Mouse (Mus musculus) right cerebral cortex, adult 2 months (tissue): Measurements from ENCODE around the gene Nkiras2.
"Not testable (repeated sequence)": the region's sequence is repeated elsewhere in the genome, so short reads cannot be mapped to it uniquely, and the experiment has no call there.

Experiments used
- DNase-seq, 2 experiments: peaks; one replicate each; pipeline ENCODE4 v3.0.0; 2021 to 2022; ENCODE audit warnings: low spot score in 2 of 2

Nkiras2 gene

DNA sequence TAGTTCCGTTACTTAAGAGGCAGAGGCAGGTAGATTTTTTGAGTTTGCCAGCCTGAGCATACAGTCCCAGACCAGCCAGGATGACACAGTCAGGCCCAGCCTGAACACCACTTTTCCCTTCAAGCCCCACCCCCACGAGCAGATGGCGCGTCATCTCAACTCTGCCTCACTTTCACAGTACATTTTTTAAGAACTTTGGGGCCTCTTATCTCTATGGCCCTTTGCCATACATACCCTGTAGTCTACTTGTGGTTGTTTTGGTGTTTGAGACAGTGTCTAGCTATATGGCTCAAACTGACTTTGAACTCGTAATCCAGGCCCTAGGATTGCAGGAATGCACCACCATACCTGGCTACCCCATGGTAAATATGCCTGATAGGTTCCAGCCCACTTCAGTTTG is 9.0 kb downstream of the Nkiras2 start:
- no peak for DNase-seq

GRCm38 (mm10) chr11:100628862-100629352 is 9.9 kb downstream of the Nkiras2 start:
- DNase-seq = no peak

GRCm38 (mm10) chr11:100634530-100634929 is 15.5 kb downstream of the Nkiras2 start:
- DNase-seq = no peak

DNA sequence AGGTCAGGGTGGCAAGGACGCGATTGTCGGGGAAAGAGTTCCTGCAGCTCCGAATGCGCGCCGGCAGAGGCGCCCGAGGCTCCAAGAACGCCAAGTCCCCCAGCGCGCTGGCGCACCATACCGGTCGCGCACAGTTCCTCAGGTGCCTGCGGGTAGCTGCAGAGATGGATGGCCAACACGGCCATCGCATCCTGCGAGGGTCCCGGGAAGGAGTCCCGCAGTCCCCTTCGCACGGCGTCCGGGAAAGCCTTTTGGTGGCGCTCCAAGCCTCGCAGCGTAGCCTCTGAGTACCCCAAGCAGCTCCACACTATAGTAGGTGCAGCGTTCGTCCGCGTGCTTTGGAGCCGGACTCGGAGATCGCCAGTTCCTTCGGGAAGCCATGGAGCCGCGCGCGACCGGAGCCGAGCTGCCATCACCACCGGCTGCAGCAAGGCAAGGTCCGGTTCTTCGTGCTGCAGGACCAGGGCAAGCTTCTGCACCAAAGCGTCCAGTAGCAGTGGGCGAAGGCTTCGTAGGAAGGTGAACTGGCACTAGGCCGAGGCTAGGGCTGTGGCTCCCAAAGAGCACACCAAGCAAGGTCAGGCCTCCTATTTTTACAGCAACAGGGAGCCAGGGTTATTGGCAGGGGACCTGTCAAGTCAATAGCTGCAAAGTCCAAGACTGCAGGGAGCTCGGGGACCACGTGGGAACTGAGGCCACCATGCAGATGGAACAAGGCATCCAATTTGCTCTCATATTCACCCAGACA is 21.3 kb downstream of the Nkiras2 start:
- peak; percentile 67 to 70 for DNase-seq

DNA sequence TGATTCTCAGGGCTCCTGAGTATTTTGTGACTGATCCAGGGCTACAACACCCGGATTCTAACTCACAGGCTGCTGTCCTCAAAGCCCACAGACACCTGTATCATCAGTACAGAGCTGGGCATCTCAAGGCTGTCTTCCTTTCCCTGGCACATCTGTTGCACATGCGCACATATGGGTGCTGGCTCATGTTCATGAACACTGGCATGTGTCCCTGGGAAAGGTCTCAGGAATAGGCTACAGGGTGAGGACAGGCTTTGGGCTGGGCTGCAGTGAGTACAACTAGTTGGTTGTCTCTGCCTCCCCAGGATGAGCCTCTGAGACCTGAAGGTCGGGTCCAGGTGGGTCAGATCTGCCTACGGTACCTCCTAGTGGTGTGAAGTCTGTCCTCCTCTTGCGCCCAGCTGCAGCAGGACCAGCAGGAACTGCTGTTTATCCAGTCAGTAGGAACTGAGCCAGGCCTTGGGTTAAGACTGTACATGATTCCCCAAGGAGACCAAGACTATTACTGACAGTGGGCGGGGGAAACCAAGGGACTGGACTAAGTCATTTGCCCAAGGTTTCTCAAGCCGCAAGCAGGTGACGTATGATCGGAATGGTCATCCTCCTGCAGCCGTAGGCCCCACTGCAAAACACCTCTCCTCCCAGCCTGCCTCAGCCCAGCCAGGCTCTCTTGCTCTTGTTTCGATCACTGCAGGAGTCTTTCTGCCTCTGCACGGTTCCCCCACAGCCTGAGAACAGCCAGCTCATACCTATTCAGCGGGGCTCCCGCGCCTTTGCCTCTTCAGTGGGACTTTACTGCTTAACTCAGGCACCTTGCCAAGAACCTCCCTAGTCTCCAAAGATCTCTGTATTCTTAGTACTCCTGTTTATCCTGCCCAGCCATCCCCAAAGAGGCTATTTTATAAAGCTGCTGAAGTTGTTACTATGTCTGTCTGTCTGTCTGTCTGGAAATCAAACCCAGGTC is 24.9 kb downstream of the Nkiras2 start:
- peak; percentile 59 to 62 for DNase-seq

DNA sequence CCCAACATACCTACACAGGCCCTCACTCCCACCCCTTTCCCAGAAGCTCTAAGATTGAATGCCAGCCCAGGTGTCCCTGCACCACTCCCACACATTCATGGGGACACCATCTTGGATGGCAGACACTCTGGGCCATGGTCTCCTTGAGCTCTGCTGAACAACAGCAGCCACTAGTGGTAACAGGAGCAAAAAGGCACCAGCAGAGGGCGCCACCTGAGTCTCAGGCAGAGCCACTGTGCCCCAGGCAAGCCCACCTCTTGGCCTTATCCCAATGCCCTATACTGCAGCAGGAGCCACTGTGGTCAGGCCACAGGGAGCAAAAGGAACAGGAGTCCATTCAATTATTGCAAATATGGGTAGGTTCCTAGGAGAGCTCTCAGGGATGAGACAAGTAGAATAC is 27.2 kb downstream of the Nkiras2 start:
- DNase-seq = no peak

DNA sequence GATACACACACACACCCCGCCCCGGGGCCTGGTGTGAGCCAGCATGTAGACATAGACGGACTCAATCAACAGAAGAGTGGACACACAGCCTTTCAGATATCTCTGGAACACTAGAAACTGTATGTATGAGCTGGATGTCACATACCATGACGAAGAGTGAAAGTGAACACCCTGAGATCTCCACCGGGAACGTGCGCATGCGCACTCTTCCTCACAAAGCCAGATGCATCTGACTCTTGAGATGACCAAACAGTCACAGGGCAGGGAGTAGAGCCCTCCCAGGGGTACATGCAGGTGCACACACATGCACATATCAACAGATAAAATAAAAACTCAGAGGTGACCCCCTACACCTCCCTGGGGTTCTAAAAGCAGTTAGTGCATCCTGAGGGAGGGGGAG is 29.4 kb downstream of the Nkiras2 start:
- no peak for DNase-seq

GRCm38 (mm10) chr11:100651205-100651604 is 32.2 kb downstream of the Nkiras2 start:
- no peak for DNase-seq

DNA sequence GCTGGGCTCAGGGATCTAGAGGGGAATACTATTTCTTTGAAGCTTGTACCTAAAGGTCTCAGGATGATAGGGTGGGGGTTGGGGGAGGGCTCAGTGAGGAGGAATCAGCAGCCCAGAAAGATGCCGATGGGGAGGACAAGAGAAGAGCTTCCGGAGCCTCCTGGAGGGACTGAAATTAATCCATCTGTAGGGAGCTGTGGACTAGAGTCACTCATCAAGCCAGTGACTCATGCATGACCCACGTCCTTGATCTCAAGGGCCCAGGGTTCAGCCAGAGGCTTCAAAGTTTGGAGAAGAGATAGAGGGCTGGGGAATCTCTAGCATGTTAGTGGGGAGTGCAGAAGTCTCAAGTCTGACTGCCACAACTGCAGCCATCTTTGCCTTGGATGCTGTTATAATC is 32.7 kb downstream of the Nkiras2 start:
- DNase-seq = no peak

GRCm38 (mm10) chr11:100655589-100655988 is 36.5 kb downstream of the Nkiras2 start:
- DNase-seq = not testable (repeated sequence)

DNA sequence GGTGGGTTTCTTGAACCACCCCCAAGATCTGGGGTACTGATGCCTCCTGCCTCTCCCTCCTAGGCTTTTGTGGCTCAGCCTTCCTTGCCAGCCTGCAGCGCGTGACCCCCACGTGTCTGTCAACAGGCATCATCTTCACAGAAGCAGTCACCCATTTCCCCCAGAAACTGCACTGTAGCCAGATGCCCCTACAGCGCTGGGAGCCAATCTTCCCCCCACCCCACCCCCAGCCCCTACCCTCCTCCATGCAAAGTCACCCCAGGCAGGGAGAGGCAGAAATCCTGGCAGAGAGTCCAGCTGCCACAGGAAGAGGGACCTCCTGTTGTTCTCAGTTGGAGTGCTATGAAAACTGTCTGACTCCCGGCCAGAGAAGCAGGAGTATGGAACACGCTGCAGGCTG is 37.4 kb downstream of the Nkiras2 start:
- no peak for DNase-seq

DNA sequence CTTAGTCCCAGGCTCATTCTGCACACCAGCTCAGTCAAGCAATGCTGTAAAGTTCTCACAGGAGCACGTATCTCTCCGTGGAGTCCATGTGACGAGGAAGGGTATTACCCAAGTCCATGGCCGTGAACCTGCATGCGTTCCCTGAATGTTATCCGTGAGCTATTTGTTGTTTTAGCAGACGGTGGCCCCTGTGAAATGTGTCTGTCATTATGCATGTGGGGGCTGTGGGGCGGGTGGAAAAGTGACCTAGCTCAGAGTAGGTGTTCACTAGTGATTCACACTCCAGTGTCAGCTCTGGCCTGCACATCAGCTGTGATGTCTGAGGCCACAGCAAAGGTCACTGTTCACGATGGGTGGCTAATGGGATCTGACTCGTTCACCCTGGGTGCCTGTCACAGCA is 40.8 kb downstream of the Nkiras2 start:
- DNase-seq = no peak

DNA sequence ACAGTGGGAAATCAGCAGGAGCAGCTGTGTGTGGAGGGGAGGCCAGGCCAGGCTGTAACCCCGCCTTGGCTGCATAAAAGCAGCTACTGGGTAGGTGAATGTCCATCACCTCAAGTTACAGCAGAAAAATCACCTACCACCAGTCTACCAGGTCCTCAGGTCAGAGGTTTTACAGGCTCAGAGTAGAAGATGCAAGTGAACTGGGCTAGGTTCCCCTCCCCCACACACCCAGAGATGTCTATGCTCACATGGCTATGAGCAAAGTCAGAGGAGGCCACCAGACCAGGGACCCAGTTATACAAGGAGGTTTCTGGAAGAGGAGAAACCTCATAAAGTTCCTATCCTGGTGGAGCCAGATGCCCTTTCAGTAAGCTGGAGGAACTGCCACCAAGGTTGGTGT is 52.0 kb downstream of the Nkiras2 start:
- DNase-seq = no peak

DNA sequence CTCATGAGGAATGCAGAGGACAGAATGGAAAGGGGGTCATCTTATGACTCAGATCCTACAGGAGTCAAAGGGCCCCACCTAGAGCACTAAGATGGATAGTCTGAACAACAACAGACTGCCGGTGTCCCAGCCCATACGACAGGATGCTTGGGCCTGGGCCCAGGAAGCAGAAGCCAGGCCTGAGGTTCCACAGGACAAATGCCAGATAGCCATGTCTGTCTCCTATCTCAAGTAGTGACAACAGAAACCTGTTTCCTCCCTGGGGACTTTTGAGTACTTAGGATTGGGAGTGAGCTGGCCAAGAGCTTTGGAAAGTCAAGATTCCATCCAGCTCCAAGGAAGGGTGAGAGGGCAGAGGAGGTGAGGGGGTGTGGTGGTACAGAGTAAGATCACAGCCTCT is 52.9 kb downstream of the Nkiras2 start:
- DNase-seq = no peak

GRCm38 (mm10) chr11:100673169-100673568 is 54.1 kb downstream of the Nkiras2 start:
- DNase-seq = no peak
